Mouse (Mus musculus): ENCODE data around the gene Frat2.
A peak's percentile ranks its signal among the peaks of the same experiment; 100 is the strongest.
"Not testable (repeated sequence)": the region's sequence is repeated elsewhere in the genome, so short reads cannot be mapped to it uniquely, and the experiment has no call there.

Frat2 gene

DNA sequence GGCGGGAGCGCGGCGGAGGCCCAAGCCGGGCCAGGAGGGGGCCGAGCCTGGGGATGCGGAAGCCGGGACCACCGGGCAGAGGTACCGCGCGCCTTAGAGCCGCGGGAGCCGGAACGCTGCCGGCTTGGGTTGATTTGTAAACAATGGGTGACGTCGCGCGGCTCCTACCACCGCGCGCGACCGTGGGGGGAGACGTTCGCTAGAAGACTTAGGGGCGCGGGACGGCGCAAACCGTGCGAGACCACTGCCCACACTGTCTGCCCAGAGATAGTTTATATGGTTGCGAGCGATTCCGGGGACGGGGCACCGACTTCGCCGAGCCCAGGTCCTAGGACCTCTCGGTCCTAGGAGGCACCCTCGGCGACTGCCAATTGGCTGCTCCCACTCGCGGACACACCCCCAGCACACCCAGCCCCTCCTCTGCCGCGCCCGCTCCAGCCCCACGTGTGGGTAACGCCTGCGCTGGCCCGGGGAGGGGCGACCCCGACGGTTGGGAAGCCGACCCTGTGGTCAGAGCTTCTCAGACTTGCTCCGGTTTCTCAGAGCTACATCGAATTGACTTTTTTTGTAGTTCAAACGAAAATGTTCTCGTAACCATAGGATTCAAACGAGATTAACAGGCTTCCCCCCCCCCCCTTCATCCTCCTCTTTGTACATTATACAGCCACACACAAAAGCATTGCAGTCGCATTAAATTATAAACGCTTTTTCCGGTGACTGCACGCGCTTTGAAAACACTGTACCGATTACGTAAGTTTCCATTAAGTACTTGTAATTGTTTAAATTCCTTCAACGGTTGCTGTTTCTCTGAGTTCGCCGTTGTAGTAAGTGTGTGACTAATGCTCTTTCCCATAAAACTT lies at the start of gene Frat2:
TSS of gene Frat2 (minus strand) at position 141 of the 860 bp plus-strand sequence.
- DNase-seq (ENCODE audit: low read depth, low spot score): peak; percentile 74

GRCm38 (mm10) chr19:41896319-41896711 lies 48.4 kb upstream of the Frat2 start:
- DNase-seq (ENCODE audit: low read depth, low spot score): no peak

DNA sequence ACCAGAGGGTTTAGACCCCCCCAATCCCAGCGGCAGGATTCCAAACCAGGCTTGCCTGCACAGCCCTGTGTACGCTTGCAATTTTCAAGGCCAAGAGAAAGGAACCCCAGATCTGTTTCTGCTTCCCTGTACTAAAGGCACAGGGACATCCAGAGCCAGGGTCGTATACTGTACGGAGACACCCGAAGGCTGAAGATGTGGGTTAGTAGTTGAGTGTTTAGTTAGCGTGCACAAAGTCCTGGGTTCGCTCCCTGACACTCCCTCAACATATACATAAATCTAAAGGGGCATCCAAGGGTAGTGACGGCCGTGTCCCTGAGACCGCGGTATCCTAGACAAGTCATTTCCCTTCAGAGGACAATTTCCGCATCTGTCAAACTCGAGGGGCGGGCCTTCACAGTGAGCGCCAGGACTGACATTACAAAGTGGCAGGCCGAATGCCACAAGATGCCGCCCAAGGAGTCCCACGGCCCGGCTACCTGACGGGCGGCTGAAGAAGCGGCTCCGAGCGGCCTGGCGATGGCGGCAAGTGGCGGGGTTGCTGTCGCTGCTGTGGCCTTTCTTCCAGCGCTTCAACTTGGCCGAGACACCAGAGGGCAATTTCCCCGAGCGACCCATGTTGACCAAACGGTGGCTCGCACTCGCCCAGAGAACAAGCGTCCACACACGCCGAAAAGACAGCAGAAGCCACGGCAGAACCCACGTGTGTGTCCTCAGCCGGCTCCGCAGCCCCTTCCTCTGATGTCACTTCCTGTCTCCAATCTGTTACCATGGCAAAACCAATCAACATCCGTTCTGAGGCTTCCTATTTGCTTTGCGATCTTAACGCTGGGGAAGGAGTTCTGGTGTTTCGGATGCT lies 47.8 kb upstream of the Frat2 start, which contains the start of gene Rrp12:
TSS of gene Rrp12 (minus strand) at position 714 of the 859 bp plus-strand sequence.
- DNase-seq (ENCODE audit: low read depth, low spot score): peak; percentile 87

DNA sequence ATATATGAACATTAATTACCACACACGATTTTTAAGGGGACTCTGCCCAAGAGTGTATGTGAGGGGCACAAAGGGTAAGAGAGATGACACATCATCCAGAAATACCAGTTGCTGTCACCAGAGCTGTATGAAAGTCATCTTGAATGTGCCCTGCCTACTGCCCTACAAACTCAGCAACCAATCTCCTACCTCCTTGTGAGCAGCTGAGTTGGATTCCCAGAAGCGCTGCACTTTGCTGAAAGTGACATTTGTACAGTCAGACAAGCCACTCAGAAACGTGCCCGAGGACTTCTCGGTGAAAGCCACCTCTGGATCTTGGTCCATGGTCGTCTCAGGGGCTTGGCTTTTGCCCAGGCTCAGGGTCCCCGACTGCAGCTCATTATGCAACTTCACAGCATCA lies 47.0 kb upstream of the Frat2 start:
- peak; percentile 49 for DNase-seq (ENCODE audit: low read depth, low spot score)

DNA sequence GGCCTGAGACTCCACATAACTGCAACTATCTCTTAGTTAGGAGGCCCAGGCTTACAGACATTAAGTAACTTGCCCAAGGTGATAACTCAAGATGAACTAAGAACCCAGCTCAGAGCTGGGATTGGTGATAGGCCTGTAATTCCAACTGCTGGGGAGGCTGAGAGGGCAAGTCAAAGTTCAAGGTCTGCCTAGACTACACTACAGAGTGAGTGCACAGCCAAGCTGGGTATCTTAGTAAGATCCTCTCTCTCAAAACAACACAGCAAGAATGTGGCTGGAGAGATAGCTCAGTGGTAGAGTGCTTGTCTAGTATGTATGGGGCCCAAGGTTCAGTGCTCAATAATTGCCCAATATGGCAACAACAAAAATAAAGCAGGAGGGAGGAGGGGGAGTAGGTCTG lies 40.3 kb upstream of the Frat2 start:
- DNase-seq (ENCODE audit: low read depth, low spot score): peak; percentile 59

- DNase-seq (ENCODE audit: low read depth, low spot score): no peak
Measured at GRCm38 (mm10) chr19:41883882-41884281, 36.0 kb upstream of the Frat2 start.

DNA sequence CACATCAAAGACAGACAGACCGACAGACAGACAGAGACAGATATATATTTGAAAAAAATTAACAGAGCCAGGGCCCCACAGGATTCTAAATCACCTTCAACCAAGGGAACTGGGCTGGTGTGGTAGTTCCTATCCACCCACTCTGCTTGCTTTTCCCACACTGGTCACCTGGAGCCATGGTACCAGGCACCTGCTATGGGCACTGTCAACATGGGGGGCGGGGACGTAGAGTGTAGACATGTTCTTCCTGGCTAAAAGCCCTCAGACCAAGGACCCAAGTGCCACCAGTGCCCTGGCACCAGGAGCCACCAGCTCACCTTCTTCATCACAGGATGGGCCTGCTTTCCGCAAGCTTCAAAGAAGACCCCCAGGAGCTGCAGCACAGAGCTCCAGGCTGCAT lies 33.9 kb upstream of the Frat2 start:
- no peak for DNase-seq (ENCODE audit: low read depth, low spot score)

DNA sequence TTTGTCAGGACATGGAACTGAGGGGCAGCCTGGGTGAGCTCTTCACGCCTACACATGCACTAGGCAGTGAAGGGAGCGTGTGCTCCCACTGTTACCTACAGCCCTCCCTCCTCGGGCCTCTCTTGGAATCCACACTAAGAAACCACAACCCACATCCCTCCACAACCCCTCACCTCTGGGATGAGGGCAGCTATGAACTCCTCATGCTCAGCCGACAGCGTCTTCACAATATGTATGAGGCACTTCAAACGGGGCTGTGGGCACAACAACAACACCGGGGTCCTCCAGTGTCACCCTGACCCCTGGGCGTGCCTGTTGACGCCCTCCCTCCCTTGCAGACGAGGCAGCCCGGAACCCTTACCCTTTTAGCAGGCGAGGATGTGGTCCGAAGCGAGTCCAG lies 26.4 kb upstream of the Frat2 start:
- no peak for DNase-seq (ENCODE audit: low read depth, low spot score)

DNA sequence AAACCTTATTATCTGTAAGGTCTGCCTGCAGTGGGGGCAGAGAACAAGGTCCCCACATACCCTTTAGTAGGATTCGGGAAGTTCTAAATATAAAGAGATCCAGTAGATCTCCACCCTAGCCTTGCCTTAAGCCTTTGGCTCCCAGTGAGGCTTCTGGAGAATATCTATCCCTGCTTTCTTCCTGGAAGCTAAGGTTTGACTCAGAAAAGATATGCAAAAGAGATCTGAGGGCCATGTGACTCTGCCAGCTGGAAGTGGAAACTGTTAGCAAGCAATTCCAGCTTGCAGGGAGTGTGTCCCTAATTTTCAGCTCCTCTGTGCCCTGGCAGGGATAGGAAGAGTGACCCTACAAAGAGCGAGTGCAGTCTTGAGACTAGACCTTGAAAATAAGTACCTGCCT lies 24.4 kb upstream of the Frat2 start:
- DNase-seq (ENCODE audit: low read depth, low spot score): no peak

DNA sequence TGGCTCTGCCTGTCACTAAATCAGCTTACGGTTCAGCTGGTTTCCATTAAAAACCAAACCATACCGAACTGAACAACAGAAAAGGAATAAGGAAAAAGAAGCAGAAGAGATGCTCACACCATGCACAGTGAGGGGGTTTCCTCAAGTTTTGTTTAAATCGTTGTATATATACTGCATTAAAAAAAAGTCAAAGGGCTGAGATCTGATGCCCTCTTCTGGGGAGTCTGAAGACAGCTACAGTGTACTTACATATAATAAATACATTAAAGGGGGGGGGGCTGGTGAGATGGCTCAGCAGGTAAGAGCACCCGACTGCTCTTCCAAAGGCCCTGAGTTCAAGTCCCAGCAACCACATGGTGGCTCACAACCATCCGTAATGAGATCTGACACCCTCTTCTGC lies 22.0 kb upstream of the Frat2 start:
- not testable (repeated sequence) for DNase-seq (ENCODE audit: low read depth, low spot score)

GRCm38 (mm10) chr19:41869296-41869695 lies 21.4 kb upstream of the Frat2 start:
- DNase-seq (ENCODE audit: low read depth, low spot score): no peak

DNA sequence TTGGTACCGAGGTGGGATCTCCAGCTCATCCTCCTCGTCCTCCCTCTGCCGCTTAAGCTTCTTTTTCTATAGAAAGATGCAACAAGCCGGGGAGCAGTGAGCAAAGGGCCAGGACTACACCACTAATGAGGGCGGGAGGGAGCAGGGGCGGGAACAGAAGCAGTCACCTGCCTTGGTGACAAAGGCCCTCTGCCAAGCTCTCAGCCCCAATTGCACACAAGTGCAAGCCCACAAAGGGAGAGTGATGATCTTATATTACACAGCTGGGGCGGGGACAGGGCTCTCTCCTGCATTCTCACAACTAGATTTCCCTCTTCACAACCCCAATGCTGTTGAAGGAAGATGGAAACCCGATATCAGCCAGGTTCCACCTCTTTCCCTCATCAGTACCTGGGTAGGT lies 18.8 kb upstream of the Frat2 start:
- DNase-seq (ENCODE audit: low read depth, low spot score): no peak

DNA sequence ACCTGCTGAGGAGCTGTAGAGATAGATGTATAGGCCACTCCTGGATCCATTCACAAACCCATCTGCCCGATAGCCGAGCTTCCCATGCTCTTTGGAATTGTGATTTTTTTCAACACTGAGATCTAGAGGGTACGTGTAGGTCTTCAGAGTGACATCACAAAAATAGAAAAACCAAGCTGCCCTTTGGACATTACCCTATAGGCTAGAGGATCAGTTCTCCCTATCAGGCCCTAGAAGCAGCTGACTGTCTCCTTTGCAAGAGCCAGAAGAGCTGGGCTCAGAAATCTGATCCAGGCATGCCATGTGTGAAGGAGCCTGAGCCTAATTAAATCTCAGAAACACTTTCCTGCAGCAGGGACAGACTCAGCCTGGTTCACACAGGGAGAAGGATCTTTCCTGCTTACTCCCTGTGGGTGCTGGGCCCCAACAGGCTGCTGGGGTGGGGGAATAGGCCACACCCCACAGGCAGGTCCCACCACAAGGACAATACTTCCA lies 9.9 kb upstream of the Frat2 start:
- DNase-seq (ENCODE audit: low read depth, low spot score): no peak

DNA sequence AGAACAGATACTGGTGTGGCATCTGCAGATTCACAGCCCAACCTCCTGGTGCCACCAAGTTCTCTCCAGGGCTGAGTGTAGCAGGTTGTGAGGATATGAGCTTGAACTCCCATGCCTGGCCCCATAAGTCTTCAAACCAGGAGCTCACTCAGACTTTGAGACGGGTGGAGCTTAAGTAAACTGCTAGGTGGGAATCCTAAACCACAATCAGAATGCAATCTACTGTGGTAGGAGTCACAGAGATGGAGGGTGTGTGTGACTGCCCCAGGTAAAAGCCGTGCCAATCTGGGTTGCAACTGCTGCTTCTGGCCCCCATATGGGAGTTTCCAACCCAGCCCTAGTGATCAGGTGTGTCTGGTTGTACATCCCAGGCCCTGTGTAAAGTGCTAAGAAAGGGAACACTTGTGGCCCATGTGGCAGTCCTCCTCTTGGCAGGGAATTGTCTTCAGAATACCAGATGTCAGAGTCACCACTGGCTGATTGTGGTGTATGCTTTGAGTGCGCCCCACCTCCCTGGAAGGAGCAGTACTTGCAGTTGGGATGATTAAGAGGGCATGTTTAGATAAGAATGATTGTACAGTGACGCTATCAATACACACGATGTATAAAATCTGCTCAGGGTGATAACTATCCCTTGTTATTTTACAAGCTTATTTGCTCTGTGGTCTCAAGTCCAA lies 9.3 kb upstream of the Frat2 start:
- no peak for DNase-seq (ENCODE audit: low read depth, low spot score)

GRCm38 (mm10) chr19:41852423-41852822 lies 4.5 kb upstream of the Frat2 start:
- no peak for DNase-seq (ENCODE audit: low read depth, low spot score)

DNA sequence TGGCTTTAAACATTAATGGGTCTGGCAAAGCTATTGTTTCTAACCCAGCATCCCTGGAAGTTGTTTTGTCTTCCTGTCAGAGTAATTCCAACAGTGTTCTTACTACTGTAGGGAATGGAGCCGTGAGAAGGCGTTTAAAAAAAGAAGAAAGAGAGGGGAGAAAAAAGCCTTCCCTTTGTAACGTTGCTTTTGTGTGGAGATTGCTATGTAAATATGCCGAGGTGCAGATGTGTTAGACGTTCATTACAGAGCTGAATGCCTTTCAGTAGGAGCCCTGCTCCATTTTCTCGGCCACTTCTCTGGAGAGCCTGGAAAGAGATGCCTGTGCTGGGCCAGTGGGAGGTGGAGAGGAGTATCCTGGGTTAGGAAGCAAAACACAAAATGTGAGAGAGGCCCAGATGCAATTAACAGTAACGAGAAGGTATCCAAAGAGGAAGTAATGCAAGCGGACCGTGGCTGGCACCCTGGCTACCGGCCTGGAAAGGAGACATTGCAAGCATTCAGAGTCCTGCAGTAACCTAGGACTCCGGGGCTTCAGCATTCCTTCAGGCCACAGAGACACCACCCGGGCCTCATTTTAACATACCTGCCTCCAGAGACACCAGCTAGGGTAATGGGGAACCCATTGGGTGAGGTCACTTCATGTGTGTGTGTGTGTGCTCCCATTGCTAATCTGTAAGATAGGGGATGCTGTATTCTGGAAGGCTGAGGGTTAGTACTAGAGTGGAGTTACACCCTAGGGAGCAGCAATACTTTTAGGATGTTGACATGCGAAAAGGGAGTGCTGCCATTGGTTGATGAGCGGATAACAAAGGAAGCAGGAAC lies 3.0 kb upstream of the Frat2 start:
- DNase-seq (ENCODE audit: low read depth, low spot score): no peak

- no peak for DNase-seq (ENCODE audit: low read depth, low spot score)
Measured at GRCm38 (mm10) chr19:41850021-41850718, 2.2 kb upstream of the Frat2 start.

- not testable (repeated sequence) for DNase-seq (ENCODE audit: low read depth, low spot score)
Measured at GRCm38 (mm10) chr19:41847614-41847991, 329 bp downstream of the Frat2 start.

GRCm38 (mm10) chr19:41847091-41847581 lies 796 bp downstream of the Frat2 start:
- no peak for DNase-seq (ENCODE audit: low read depth, low spot score)
